Mouse (Mus musculus) naive thymus-derived CD4-positive, alpha-beta T cell, adult 2 months (primary cell): ENCODE measurements around the gene Zmynd8.

Source experiments
- DNase-seq: peaks from one replicate; pipeline ENCODE4 v3.0.0-alpha.2; 2011; ENCODE audit warnings: low read depth

Gene Zmynd8

DNA sequence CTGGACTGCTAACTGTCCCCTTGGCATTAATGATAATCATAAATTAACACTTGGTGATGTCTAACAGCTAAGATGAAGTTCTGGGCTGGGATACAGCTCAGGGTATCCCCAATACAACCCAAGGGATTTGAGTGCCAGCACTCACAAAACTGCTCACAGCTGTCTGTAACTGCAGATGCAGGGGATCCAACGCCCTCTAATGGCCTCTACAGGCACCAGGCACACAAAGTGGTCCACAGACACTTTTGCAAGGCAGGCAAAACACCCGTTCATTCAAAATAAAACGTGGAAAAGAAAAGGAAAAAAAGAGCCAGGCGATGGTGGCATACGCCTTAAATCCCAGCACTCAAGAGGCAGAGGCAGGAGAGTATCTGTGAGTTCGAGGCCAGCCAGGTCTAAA lies 658 bp upstream of the Zmynd8 start:
- DNase-seq: no peak

DNA sequence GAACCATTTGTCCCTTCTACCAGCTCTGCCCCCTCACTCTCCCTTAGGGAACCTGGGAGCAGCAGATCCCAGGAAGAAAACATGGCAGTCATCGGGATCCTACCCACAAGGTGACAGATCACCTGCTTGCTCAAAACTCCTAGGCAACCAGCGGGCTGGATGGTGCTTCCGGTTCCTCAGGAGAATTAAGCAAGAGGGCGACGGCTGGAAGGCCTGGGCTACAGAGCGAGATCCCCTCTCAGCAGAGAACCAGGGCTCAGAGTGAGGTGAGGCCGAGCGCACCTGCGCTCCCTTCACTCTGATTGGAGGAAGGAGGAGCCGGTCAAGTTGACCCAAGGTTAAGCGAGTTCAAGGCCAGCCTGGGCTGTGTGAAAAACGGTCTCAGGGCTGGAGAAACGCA lies 2.6 kb downstream of the Zmynd8 start:
- no peak for DNase-seq

DNA sequence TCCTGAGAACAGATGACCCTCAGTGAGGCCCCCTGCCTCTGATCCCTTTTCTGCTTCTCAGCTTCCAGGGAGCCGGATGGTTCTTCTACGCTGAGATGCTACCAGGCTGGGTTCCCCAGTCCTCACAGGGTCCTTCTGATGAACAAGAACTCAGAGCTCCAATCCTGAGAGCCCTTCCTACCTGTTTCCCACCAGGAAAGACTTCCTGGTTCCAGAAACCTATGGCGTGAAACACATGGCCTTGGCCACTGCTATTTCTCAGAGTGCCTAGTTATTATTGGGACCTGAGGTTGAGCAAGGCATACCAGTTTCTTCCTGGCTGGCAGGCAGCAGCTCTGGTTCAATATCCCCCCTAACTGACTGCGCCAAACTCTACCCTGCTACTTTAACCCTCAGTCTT lies 3.1 kb downstream of the Zmynd8 start:
- DNase-seq: no peak

- no peak for DNase-seq
Observed at GRCm38 (mm10) chr2:165894533-165894932, 4.3 kb downstream of the Zmynd8 start.

- DNase-seq: no peak
Observed at GRCm38 (mm10) chr2:165893232-165893631, 5.6 kb downstream of the Zmynd8 start.

- DNase-seq: no peak
Observed at GRCm38 (mm10) chr2:165892626-165893025, 6.2 kb downstream of the Zmynd8 start.

DNA sequence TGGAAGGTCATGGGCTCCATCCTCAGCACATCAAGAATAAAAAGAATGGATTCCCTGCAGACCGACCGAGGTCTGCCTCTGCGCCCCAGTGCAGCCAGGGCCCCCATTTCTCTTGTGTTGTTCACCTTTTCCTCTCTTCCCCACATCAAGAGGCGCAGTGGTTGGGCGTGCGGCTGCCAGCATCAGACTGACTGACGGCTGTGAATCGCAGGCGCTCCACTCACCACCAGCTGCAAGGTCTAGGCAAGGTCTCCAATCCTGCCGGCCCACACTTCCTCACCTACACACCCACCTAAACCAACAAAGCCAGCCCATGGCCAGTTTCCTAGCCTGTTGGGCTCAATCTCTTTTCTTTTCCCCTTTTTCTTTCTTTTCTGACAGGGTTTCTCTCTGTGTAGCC lies 8.4 kb downstream of the Zmynd8 start:
- DNase-seq: peak; percentile 86

GRCm38 (mm10) chr2:165889874-165890273 lies 8.9 kb downstream of the Zmynd8 start:
- no peak for DNase-seq

DNA sequence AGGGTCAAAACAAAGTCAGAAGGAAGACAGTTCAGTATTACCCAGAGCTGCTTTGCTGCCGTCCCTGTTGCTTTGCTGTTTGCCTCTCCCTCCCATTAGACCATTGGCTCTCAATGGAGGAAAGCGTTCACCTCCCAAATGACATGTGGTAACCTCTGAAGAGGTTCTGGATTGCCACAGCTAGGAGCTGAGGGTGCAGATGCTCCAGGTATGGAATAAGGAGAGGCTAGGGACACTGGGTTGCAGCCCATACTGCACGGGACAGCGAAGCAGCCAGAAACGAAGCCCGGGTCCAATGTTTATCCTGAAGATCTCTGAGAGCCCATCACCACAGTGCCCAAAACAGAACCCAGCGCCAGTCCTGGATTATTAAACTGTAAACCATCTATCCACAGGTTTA lies 9.6 kb downstream of the Zmynd8 start:
- no peak for DNase-seq

- DNase-seq: peak; percentile 82
Observed at GRCm38 (mm10) chr2:165888813-165889221, 10.0 kb downstream of the Zmynd8 start.

DNA sequence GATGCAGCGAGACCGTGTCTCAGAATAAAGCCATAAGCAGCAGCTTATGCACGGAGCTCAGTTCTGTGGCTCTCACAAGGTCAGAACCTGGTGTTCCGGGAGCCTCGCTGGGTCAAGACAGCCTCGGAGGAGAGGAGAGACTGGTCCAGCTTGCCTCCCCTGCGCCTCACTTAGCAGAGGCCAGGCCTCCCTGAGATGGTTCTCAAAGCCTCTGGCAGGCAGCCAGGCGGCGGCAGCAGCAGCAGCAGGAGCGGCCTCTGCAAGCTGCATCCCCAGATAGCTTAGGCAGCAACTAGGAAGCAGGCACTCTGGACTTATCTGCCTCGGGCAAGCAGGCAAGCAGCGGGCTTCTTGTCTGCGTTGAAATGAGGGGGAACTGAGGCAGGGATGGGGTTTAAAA lies 10.4 kb downstream of the Zmynd8 start:
- DNase-seq: no peak

- no peak for DNase-seq
Observed at GRCm38 (mm10) chr2:165886857-165887628, 11.8 kb downstream of the Zmynd8 start.

GRCm38 (mm10) chr2:165886482-165886856 lies 12.3 kb downstream of the Zmynd8 start:
- no peak for DNase-seq

DNA sequence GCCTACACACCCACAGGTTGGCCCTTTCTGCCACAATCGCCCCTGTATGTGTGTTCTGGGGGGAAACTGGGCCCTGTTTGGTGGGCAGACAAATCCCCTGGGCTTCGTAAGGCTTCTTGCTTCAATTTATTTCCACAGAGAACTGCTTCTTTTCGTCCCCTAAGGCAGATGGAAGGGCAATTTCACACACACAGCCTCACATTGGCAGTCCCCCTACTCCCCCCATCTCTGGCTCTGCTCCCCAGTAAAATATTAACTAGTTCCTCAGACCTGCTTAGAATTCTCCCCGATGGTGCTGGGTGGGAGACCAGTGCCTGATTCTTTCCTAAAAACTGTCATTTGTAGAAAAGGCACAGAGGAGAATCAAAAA lies 12.9 kb downstream of the Zmynd8 start:
- no peak for DNase-seq

GRCm38 (mm10) chr2:165885225-165885950 lies 13.4 kb downstream of the Zmynd8 start:
- peak; percentile 85 for DNase-seq

GRCm38 (mm10) chr2:165884577-165885224 lies 14.1 kb downstream of the Zmynd8 start:
- DNase-seq: peak; percentile 100

DNA sequence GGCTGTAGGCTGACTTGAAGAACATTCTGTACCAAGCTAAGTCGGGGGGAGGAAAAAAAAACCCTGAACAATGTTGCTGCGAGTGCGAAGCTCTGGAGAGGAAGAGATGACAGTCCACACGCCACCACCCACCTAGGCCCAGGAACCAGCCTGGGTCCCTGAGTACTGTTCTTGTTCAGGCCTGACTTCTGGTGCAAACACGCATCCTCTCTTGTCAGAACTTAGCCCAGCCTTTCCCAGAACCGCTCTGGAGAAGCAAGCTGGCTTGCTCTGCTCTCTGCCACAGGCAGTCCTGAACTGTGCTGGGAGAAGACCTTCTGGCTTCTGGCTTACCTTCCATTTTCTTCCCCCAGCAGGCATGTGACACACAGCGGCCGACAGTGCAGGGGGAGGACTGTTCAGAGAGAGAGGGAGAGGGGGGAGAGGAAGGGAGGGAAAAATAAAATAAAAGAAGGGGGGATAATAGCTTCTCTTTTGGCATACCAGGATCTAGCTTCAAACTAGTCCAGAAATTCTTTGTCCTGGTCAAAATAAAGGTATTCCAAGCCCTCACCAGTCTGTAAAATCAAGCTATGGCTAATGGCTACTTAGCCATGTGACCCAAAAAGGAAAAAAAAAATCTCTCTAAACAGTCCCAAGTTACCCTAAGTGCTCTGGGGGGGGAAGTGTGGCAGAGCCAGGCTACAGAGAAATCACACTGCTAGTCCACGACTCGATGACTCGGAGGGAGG lies 14.8 kb downstream of the Zmynd8 start:
- DNase-seq: peak; percentile 70

- peak; percentile 58 for DNase-seq
Observed at GRCm38 (mm10) chr2:165883006-165883405, 15.8 kb downstream of the Zmynd8 start.

DNA sequence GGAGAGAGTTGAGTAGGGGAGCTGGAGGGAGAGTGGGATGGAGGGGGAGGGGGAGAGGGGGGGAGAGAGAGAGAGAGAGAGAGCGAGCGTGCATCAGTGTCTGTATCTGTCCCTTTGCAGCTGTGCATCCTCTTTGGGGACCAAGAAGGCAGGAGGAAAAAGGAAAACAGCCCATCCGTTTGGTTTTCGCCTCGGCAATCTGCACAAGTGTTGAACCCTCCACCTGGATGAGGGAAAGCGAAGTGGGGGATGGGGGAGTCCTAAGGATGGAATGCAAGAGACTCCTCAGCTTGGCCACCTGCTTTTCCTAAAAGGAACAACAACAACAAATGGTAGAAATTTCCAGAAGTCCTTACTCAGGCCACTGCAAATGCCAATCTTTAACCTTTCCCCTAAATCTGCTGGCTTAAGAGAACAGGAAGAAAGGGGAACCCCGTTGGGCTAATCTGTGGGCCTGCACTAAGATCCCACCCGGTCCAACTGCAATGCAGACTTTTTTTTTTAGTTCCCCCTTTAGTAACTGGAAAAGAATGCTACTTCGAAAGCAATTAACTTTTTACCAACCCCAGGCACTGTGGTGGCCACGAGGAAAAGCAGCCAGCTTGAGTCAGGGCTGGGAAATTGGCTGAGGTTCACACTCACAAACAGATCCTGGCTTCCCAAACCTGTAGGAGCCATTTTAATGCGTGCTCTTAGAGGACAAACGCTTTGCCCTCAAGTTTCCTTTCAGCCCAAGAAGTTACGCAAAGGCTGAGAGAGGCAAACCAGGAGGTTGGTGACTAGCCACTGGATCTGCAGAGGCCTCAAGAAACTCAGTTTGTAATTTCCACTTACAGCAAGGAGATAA lies 17.0 kb downstream of the Zmynd8 start:
- DNase-seq: no peak

DNA sequence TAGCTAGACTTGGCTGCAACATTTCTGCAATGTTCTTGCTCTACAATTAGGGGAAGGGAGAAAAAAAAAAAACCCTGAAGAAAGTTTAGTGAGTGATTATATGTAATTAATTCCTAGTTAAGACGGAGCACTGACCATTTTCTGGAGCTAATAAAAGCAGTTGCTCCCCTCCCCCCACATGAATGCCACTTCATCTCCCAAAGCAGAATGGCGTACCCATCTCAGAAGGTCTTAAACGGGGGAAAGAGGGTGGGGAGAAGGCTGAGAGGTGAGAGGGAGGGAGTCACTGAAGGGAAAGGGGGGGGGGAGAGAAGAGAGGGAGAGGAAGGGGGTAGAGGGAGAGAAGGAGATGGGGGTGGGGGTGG lies 17.6 kb downstream of the Zmynd8 start:
- DNase-seq: no peak

- DNase-seq: peak; percentile 31
Observed at GRCm38 (mm10) chr2:165880501-165881182, 18.2 kb downstream of the Zmynd8 start.
